Mouse (Mus musculus) midbrain, embryonic 13.5 days (tissue): ENCODE measurements around the gene Gm13212. TPM values are rescaled to one million over a fixed set of nuclear protein-coding genes. Genes with fewer than 3 reads are reported as not detected.
"Not testable (repeated sequence)": the region's sequence is repeated elsewhere in the genome, so short reads cannot be mapped to it uniquely, and the experiment has no call there.

Experiments used
- ATAC-seq: fragments of 200-750 bp; cut with Nextera tagmentation; 2 replicates; pipeline ENCODE4 v1.8.0; 2017; ENCODE audit warnings: mild to moderate bottlenecking, moderate TSS enrichment, moderate library complexity
- H3K27ac ChIP-seq: fragments of 300-500 bp; sonication (generic); 2 replicates; pipeline ENCODE4 v1.5.1; 2015; ENCODE audit warnings: inconsistent platforms, mild to moderate bottlenecking, moderate library complexity
- H3K27me3 ChIP-seq: fragments of 300-500 bp; sonication (generic); 2 replicates; pipeline ENCODE4 v1.6.1; 2015; ENCODE audit warnings: mild to moderate bottlenecking, inconsistent platforms
- H3K36me3 ChIP-seq: fragments of 300-500 bp; sonication (generic); 2 replicates; pipeline ENCODE4 v1.6.1; 2015; ENCODE audit warnings: mild to moderate bottlenecking, inconsistent platforms
- H3K4me1 ChIP-seq: fragments of 300-500 bp; sonication (generic); replicated peaks from 2 replicates; pipeline ENCODE4 v1.6.1; 2015; ENCODE audit warnings: inconsistent platforms
- H3K4me2 ChIP-seq: fragments of 300-500 bp; sonication (generic); replicated peaks from 2 replicates; pipeline ENCODE4 v1.6.1; 2015; ENCODE audit warnings: moderate library complexity, mild to moderate bottlenecking, inconsistent platforms
- H3K4me3 ChIP-seq: fragments of 300-500 bp; sonication (generic); replicated peaks from 2 replicates; pipeline ENCODE4 v1.5.1; 2015; ENCODE audit warnings: mild to moderate bottlenecking, inconsistent platforms
- H3K9ac ChIP-seq: fragments of 300-500 bp; sonication (generic); replicated peaks from 2 replicates; pipeline ENCODE4 v1.6.1; 2015; ENCODE audit warnings: mild to moderate bottlenecking, inconsistent platforms
- H3K9me3 ChIP-seq: fragments of 300-500 bp; sonication (generic); 2 replicates; pipeline ENCODE4 v1.6.1; 2016; ENCODE audit warnings: mild to moderate bottlenecking, inconsistent platforms
- WGBS: fragments of 180-500 bp; shearing (Covaris S2); methylation state at CpG from one replicate; pipeline ENCODE4 v1.1.7; 2015; 5-methylcytosine and 5-hydroxymethylcytosine counted together
- polyA plus RNA-seq: library from polyadenylated mRNA; unstranded; fragments of >200 nt; fragmentation: Nextera tagmentation; extraction: Ambion mirVana; gene quantifications from 2 replicates; pipeline ENCODE4 v1.2.1, GENCODE M21; 2015

Gene Gm13212
- polyA plus RNA-seq, 1 experiment from 2014 or later, result 0.36 TPM

DNA sequence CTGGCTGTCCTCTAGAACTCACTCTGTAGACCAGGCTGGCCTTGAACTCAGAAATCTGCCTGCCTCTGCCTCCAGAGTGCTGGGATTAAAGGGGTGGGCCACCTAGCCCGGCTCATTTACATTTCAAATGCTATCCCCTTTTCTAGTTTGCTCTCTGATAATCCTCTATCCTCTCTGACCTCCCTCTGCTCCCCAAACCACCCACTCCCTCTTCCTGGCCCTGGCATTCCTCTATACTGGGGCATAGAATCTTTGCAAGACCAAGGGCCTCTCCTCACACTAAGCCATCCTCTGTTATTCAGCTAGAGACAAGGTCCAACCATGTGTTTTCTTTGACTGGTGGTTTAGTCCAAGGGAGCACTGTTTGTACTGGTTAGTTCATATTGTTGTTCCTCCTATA, 9.2 kb downstream of the Gm13212 start:
- not testable (repeated sequence) for H3K27ac ChIP-seq, H3K36me3 ChIP-seq, H3K27me3 ChIP-seq, H3K9ac ChIP-seq, H3K4me3 ChIP-seq, H3K4me2 ChIP-seq, H3K4me1 ChIP-seq
- ATAC-seq, result 0 out of 2 replicates have a peak, but pooled peaks have one; percentile 53
- WGBS, result 40% methylated on average over 1 of the region's 1 CpGs
- H3K9me3 ChIP-seq, result peaks cover 11% of the 10 kb centered on the region

DNA sequence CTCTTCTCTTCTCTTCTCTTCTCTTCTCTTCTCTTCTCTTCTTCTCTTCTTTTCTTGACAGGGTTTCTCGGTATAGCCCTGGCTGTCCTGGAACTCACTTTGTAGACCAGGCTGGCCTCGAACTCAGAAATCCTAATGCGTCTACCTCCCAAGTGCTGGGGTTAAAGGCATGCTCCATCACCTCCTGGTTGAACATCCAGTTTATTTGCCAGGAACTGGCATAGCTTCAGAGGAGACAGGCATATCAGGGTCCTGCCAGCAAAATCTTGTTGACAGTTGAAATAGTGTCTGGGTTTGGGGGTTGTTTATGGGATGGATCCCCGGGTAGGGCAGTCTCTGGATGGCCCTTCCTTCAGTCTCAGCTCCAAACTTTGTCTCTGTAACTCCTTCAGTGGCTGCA, 9.8 kb downstream of the Gm13212 start:
- not testable (repeated sequence) for ATAC-seq, H3K9ac ChIP-seq, H3K4me1 ChIP-seq, H3K27me3 ChIP-seq, H3K4me2 ChIP-seq, H3K36me3 ChIP-seq, H3K4me3 ChIP-seq, H3K27ac ChIP-seq
- WGBS, result 80% methylated on average over 4 of the region's 4 CpGs
- peaks cover 11% of the 10 kb centered on the region for H3K9me3 ChIP-seq

DNA sequence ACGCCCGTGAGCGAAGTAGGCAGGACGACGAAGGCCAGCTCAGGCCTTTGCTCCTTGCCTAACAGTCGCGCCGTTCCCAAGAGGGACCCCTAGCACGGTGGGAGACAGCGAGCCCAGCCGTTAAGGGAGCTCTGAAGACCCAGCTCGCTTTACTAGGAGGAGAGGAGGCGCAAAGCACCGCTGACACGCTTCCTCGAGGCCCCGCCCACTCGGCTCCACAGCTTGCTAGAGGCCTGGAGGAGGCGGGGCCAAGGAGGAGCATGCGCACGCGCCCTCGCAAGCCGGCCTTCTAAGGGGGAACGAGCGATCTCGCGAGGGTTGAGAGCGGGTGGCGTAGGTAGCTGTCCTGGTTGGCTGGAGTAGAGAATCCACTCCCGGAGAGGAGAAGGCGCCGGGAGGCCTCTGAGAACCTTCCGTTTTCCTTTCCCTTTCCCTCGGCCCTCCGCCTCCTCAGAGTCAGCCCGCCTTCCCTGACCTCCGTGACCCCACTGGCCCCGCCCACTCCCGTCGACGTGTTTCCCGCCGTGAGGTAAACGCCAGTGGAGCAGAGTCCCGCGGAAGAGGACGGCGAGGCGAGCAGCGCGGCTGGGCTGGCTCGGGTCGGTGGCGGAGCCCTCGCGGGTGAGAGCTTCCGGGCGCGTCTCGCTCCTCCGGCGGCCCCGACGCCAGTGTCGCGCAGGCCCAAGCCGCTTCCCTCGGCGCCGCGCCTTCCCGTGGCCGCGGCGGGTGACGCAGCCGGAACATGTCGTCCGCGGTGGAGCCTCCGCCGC, 55.6 kb downstream of the Gm13212 start:
- H3K9me3 ChIP-seq, H3K27ac ChIP-seq, H3K4me3 ChIP-seq, ATAC-seq, H3K4me2 ChIP-seq, H3K9ac ChIP-seq, H3K27me3 ChIP-seq, H3K4me1 ChIP-seq, H3K36me3 ChIP-seq: not testable (repeated sequence)
- 30% methylated on average over 72 of the region's 83 CpGs for WGBS

DNA sequence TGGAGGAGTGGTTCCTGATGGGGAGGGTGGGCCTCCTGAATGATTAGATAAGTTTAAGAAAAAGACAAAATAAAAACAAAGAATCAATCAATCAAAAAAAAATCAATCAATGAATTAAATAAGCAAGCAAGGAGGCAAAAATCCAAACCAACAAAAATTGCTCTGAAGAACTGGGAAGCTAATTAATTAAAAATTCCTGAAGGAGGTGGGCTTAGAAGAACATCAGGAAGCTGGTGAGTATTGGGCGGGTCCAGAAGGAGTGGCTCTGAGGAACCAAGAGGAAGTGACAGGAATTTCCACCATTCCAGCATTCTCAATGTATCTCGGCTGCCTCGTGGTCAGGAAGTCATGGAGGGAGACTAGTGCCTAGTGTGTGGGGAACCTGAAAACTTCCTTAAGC, 85.4 kb downstream of the Gm13212 start, which contains the start of gene Zfp980:
Zfp980 (plus strand) TSS at position 301 of the 400 bp plus-strand sequence.
- H3K27me3 ChIP-seq, ATAC-seq, H3K4me2 ChIP-seq, H3K9me3 ChIP-seq, H3K36me3 ChIP-seq, H3K27ac ChIP-seq, H3K9ac ChIP-seq, H3K4me1 ChIP-seq, H3K4me3 ChIP-seq: not testable (repeated sequence)
- 87% methylated on average over 3 of the region's 3 CpGs for WGBS

DNA sequence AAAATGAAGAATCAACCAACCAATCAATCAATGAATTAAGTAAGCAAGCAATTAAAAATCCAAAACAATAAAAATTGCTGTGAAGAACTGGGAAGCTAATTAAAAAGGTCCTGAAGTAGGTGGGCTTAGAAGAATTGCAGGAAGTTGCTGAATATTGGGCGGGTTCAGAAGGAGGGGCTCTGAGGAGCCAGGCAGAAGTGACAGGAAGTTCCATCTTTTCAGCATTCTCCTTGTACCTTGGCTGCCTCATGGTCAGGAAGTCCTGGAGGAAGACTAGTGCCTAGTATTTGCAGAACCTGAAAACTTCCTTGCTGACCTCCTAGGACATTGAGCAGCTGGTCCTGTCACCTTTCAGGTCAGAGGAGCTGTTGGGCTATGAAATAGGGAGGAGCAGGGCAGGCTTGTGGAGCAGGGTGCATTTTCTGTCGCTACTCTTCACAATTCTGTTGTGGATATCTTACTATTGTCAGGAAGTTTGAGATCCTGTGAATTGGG, 89.4 kb downstream of the Gm13212 start:
- not testable (repeated sequence) for H3K4me1 ChIP-seq, H3K36me3 ChIP-seq, H3K4me2 ChIP-seq, ATAC-seq, H3K9me3 ChIP-seq, H3K4me3 ChIP-seq, H3K9ac ChIP-seq, H3K27me3 ChIP-seq, H3K27ac ChIP-seq
- 64% methylated on average over 2 of the region's 2 CpGs for WGBS

Other genes starting within 250 kb of the Gm13212 start
- not detected in 2 replicates for gene Zfp990, start 74.4 kb upstream of the Gm13212 start, polyA plus RNA-seq
- not detected in 2 replicates for gene Zfp980, start 85.5 kb downstream of the Gm13212 start, polyA plus RNA-seq